Mouse (Mus musculus) kidney, adult 2 months (tissue): ENCODE measurements around the gene Hck.

Experiments used
- CTCF ChIP-seq: fragments of 200-500 bp; conservative IDR thresholded peaks from 2 replicates; pipeline ENCODE4 v1.5.1; 2011; ENCODE audit warnings: low read depth, mild to moderate bottlenecking, control low read depth, low read length, moderate library complexity, mixed read lengths; ENCODE audit not compliant: insufficient read depth, insufficient read length
- POLR2A ChIP-seq: fragments of 200-500 bp; IDR thresholded peaks from one replicate; pipeline ENCODE4 v1.6.1; 2011; ENCODE audit warnings: low read depth, low read length, control low read depth

DNA sequence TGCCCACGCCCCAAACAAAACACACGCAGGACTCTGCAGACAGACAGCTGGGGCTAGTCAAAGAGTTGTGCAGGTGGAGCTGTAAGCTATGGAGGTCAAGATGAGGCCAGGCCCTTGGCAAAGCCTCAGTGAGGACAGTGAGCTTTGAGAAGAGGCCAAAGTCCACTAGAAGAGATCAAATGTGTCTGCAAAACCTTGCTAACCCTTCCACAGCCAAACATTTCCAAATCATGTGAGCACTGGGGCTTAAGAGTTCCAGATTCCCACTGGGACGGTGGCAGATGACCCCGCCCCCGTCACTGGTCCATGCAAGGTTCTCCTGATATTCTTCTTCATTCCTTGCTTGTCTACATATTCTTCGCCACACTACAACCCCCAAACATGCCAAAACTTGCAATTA, 26.4 kb upstream of the Hck start:
- TF ChIP-seq CTCF (no peak), POLR2A (no peak)
